Mouse (Mus musculus): ENCODE data around the gene Sctr. TPM values are rescaled to one million over a fixed set of nuclear protein-coding genes. Genes with fewer than 3 reads are reported as not detected.
"Not testable (repeated sequence)": the region's sequence is repeated elsewhere in the genome, so short reads cannot be mapped to it uniquely, and the experiment has no call there.

Gene Sctr
- polyA plus RNA-seq, 1 experiment from 2014 or later = not detected

- Histone ChIP-seq H3K36me3 (ENCODE audit: control insufficient read depth, insufficient read depth, low read length) (no peaks in the 10 kb centered on the region), H3K4me1 (ENCODE audit: control insufficient read depth, insufficient read depth, low read length) (no peaks in the 10 kb centered on the region), H3K4me3 (ENCODE audit: low read depth, low read length) (no peak overlapping the region), H3K9me3 (ENCODE audit: control insufficient read depth, low read length) (no peaks in the 10 kb centered on the region), H3K27me3 (ENCODE audit: control insufficient read depth, insufficient read depth, low read length) (no peaks in the 10 kb centered on the region), H3K27ac (replicated peaks; ENCODE audit: low read depth, low read length) (no peak overlapping the region), H3K9ac (ENCODE audit: low read length) (no peak overlapping the region), H3K4me2 (ENCODE audit: low read depth, severe bottlenecking) (no peak overlapping the region)
- WGBS = 85% methylated on average over 8 of the region's 8 CpGs
- no peak for ATAC-seq (ENCODE audit: insufficient number of reproducible peaks, low FRiP score, low TSS enrichment, low read depth)
- DNase-seq (ENCODE audit: low spot score) = no peak
These were observed 84.3 kb downstream of the Sctr start for GRCm38 (mm10) chr1:120090880-120091570.

- H3K4me1 ChIP-seq (ENCODE audit: control insufficient read depth, insufficient read depth, low read length); ATAC-seq (ENCODE audit: insufficient number of reproducible peaks, low FRiP score, low TSS enrichment, low read depth); H3K27ac ChIP-seq (replicated peaks; ENCODE audit: low read depth, low read length); H3K27me3 ChIP-seq (ENCODE audit: control insufficient read depth, insufficient read depth, low read length); H3K4me3 ChIP-seq (ENCODE audit: low read depth, low read length); H3K9me3 ChIP-seq (ENCODE audit: control insufficient read depth, low read length); H3K4me2 ChIP-seq (ENCODE audit: low read depth, severe bottlenecking); H3K9ac ChIP-seq (ENCODE audit: low read length); H3K36me3 ChIP-seq (ENCODE audit: control insufficient read depth, insufficient read depth, low read length): not testable (repeated sequence)
- DNase-seq (ENCODE audit: low spot score) = peak; percentile 88
- 55% methylated on average over 11 of the region's 14 CpGs for WGBS
These were observed 86.9 kb downstream of the Sctr start for GRCm38 (mm10) chr1:120093482-120094134.

GRCm38 (mm10) chr1:120094920-120095319 is 88.2 kb downstream of the Sctr start:
- H3K9ac ChIP-seq (ENCODE audit: low read length) = no peak overlapping the region
- ATAC-seq (ENCODE audit: insufficient number of reproducible peaks, low FRiP score, low TSS enrichment, low read depth) (no peak), DNase-seq (ENCODE audit: low spot score) (no peak)
- H3K4me2 ChIP-seq (ENCODE audit: low read depth, severe bottlenecking) = no peak overlapping the region
- H3K4me1 ChIP-seq (ENCODE audit: control insufficient read depth, insufficient read depth, low read length) = no peaks in the 10 kb centered on the region
- 78% methylated on average over 3 of the region's 3 CpGs for WGBS
- no peaks in the 10 kb centered on the region for H3K9me3 ChIP-seq (ENCODE audit: control insufficient read depth, low read length)
- H3K27ac ChIP-seq (replicated peaks; ENCODE audit: low read depth, low read length) = no peak overlapping the region
- no peaks in the 10 kb centered on the region for H3K36me3 ChIP-seq (ENCODE audit: control insufficient read depth, insufficient read depth, low read length)
- H3K27me3 ChIP-seq (ENCODE audit: control insufficient read depth, insufficient read depth, low read length) = no peaks in the 10 kb centered on the region
- H3K4me3 ChIP-seq (ENCODE audit: low read depth, low read length) = no peak overlapping the region

- H3K36me3 ChIP-seq (ENCODE audit: control insufficient read depth, insufficient read depth, low read length) = no peaks in the 10 kb centered on the region
- H3K4me1 ChIP-seq (ENCODE audit: control insufficient read depth, insufficient read depth, low read length) = no peaks in the 10 kb centered on the region
- H3K27me3 ChIP-seq (ENCODE audit: control insufficient read depth, insufficient read depth, low read length) = no peaks in the 10 kb centered on the region
- no peak overlapping the region for H3K27ac ChIP-seq (replicated peaks; ENCODE audit: low read depth, low read length)
- ATAC-seq (ENCODE audit: insufficient number of reproducible peaks, low FRiP score, low TSS enrichment, low read depth) (no peak), DNase-seq (ENCODE audit: low spot score) (peak; percentile 69)
- H3K9me3 ChIP-seq (ENCODE audit: control insufficient read depth, low read length) = no peaks in the 10 kb centered on the region
- no peak overlapping the region for H3K4me2 ChIP-seq (ENCODE audit: low read depth, severe bottlenecking)
- whole genome bisulfite sequencing = 18% methylated on average over 7 of the region's 7 CpGs
- no peak overlapping the region for H3K4me3 ChIP-seq (ENCODE audit: low read depth, low read length)
- no peak overlapping the region for H3K9ac ChIP-seq (ENCODE audit: low read length)
These were observed 91.6 kb downstream of the Sctr start for GRCm38 (mm10) chr1:120098327-120098726.

- Histone ChIP-seq H3K4me1 (ENCODE audit: control insufficient read depth, insufficient read depth, low read length) (no peaks in the 10 kb centered on the region), H3K27ac (replicated peaks; ENCODE audit: low read depth, low read length) (no peak overlapping the region), H3K4me3 (ENCODE audit: low read depth, low read length) (no peak overlapping the region), H3K4me2 (ENCODE audit: low read depth, severe bottlenecking) (no peak overlapping the region), H3K36me3 (ENCODE audit: control insufficient read depth, insufficient read depth, low read length) (no peaks in the 10 kb centered on the region), H3K9ac (ENCODE audit: low read length) (no peak overlapping the region), H3K27me3 (ENCODE audit: control insufficient read depth, insufficient read depth, low read length) (no peaks in the 10 kb centered on the region), H3K9me3 (ENCODE audit: control insufficient read depth, low read length) (no peaks in the 10 kb centered on the region)
- ATAC-seq (ENCODE audit: insufficient number of reproducible peaks, low FRiP score, low TSS enrichment, low read depth) (no peak), DNase-seq (ENCODE audit: low spot score) (no peak)
- 74% methylated on average over 6 of the region's 6 CpGs for WGBS
These were observed 92.8 kb downstream of the Sctr start for GRCm38 (mm10) chr1:120099483-120099882.

GRCm38 (mm10) chr1:120100456-120101226 is 93.9 kb downstream of the Sctr start:
- H3K36me3 ChIP-seq (ENCODE audit: control insufficient read depth, insufficient read depth, low read length) = no peaks in the 10 kb centered on the region
- ATAC-seq (ENCODE audit: insufficient number of reproducible peaks, low FRiP score, low TSS enrichment, low read depth) (no peak), DNase-seq (ENCODE audit: low spot score) (no peak)
- H3K4me1 ChIP-seq (ENCODE audit: control insufficient read depth, insufficient read depth, low read length) = no peaks in the 10 kb centered on the region
- no peak overlapping the region for H3K4me3 ChIP-seq (ENCODE audit: low read depth, low read length)
- H3K27ac ChIP-seq (replicated peaks; ENCODE audit: low read depth, low read length) = no peak overlapping the region
- H3K27me3 ChIP-seq (ENCODE audit: control insufficient read depth, insufficient read depth, low read length) = no peaks in the 10 kb centered on the region
- H3K9ac ChIP-seq (ENCODE audit: low read length) = no peak overlapping the region
- 80% methylated on average over 8 of the region's 8 CpGs for WGBS
- H3K4me2 ChIP-seq (ENCODE audit: low read depth, severe bottlenecking) = no peak overlapping the region
- no peaks in the 10 kb centered on the region for H3K9me3 ChIP-seq (ENCODE audit: control insufficient read depth, low read length)

- H3K4me3 ChIP-seq (ENCODE audit: low read depth, low read length) = no peak overlapping the region
- DNase-seq (ENCODE audit: low spot score) (no peak), ATAC-seq (ENCODE audit: insufficient number of reproducible peaks, low FRiP score, low TSS enrichment, low read depth) (no peak)
- no peaks in the 10 kb centered on the region for H3K27me3 ChIP-seq (ENCODE audit: control insufficient read depth, insufficient read depth, low read length)
- H3K4me1 ChIP-seq (ENCODE audit: control insufficient read depth, insufficient read depth, low read length) = no peaks in the 10 kb centered on the region
- H3K4me2 ChIP-seq (ENCODE audit: low read depth, severe bottlenecking) = no peak overlapping the region
- no peak overlapping the region for H3K27ac ChIP-seq (replicated peaks; ENCODE audit: low read depth, low read length)
- H3K36me3 ChIP-seq (ENCODE audit: control insufficient read depth, insufficient read depth, low read length) = no peaks in the 10 kb centered on the region
- no peaks in the 10 kb centered on the region for H3K9me3 ChIP-seq (ENCODE audit: control insufficient read depth, low read length)
- no peak overlapping the region for H3K9ac ChIP-seq (ENCODE audit: low read length)
- 78% methylated on average over 3 of the region's 3 CpGs for WGBS
These were observed 94.5 kb downstream of the Sctr start for GRCm38 (mm10) chr1:120101227-120101609.

- H3K9ac ChIP-seq (ENCODE audit: low read length) = no peak overlapping the region
- H3K4me1 ChIP-seq (ENCODE audit: control insufficient read depth, insufficient read depth, low read length) = no peaks in the 10 kb centered on the region
- DNase-seq (ENCODE audit: low spot score) (no peak), ATAC-seq (ENCODE audit: insufficient number of reproducible peaks, low FRiP score, low TSS enrichment, low read depth) (no peak)
- no peaks in the 10 kb centered on the region for H3K27me3 ChIP-seq (ENCODE audit: control insufficient read depth, insufficient read depth, low read length)
- 89% methylated on average over 5 of the region's 5 CpGs for WGBS
- no peak overlapping the region for H3K27ac ChIP-seq (replicated peaks; ENCODE audit: low read depth, low read length)
- no peak overlapping the region for H3K4me3 ChIP-seq (ENCODE audit: low read depth, low read length)
- H3K9me3 ChIP-seq (ENCODE audit: control insufficient read depth, low read length) = no peaks in the 10 kb centered on the region
- no peak overlapping the region for H3K4me2 ChIP-seq (ENCODE audit: low read depth, severe bottlenecking)
- no peaks in the 10 kb centered on the region for H3K36me3 ChIP-seq (ENCODE audit: control insufficient read depth, insufficient read depth, low read length)
These were observed 98.9 kb downstream of the Sctr start for GRCm38 (mm10) chr1:120105556-120105959.

Data from limb, embryonic 11.5 days (tissue).